Mouse (Mus musculus) forebrain, embryonic 15.5 days (tissue): Measurements from ENCODE around the gene Gucy2e. TPM values are rescaled to one million over a fixed set of nuclear protein-coding genes. Genes with fewer than 3 reads are reported as not detected.
A peak's percentile ranks its signal among the peaks of the same experiment; 100 is the strongest.

Experiments used
- ATAC-seq: fragments of 200-750 bp; cut with Nextera tagmentation; replicated peaks from 2 replicates; pipeline ENCODE4 v1.8.0; 2017; ENCODE audit warnings: mild to moderate bottlenecking, moderate TSS enrichment, moderate library complexity
- H3K27ac ChIP-seq: fragments of 300-500 bp; sonication (generic); replicated peaks from 2 replicates; pipeline ENCODE4 v1.5.1; 2015; ENCODE audit warnings: mild to moderate bottlenecking, inconsistent platforms
- H3K27me3 ChIP-seq: fragments of 300-500 bp; sonication (generic); 2 replicates; pipeline ENCODE4 v1.6.1; 2015; ENCODE audit warnings: inconsistent platforms
- H3K36me3 ChIP-seq: fragments of 300-500 bp; sonication (generic); 2 replicates; pipeline ENCODE4 v1.6.1; 2015; ENCODE audit warnings: mild to moderate bottlenecking, inconsistent platforms
- H3K4me1 ChIP-seq: fragments of 300-500 bp; sonication (generic); 2 replicates; pipeline ENCODE4 v1.6.1; 2015; ENCODE audit warnings: inconsistent platforms
- H3K4me2 ChIP-seq: fragments of 300-500 bp; sonication (generic); replicated peaks from 2 replicates; pipeline ENCODE4 v1.6.1; 2015; ENCODE audit warnings: mild to moderate bottlenecking, inconsistent platforms
- H3K4me3 ChIP-seq: fragments of 300-500 bp; sonication (generic); 2 replicates; pipeline ENCODE4 v1.5.1; 2015; ENCODE audit warnings: mild to moderate bottlenecking, inconsistent platforms
- H3K9ac ChIP-seq: fragments of 300-500 bp; sonication (generic); replicated peaks from 2 replicates; pipeline ENCODE4 v1.6.1; 2015; ENCODE audit warnings: mild to moderate bottlenecking, inconsistent platforms
- H3K9me3 ChIP-seq: fragments of 300-500 bp; sonication (generic); 2 replicates; pipeline ENCODE4 v1.6.1; 2016; ENCODE audit warnings: inconsistent platforms
- WGBS: fragments of 180-500 bp; shearing (Covaris S2); methylation state at CpG from one replicate; pipeline ENCODE4 v1.1.7; 2015; ENCODE audit warnings: mixed read lengths; 5-methylcytosine and 5-hydroxymethylcytosine counted together
- polyA plus RNA-seq: library from polyadenylated mRNA; unstranded; fragments of >200 nt; fragmentation: Nextera tagmentation; extraction: Ambion mirVana; gene quantifications from 2 replicates; pipeline ENCODE4 v1.2.1, GENCODE M21; 2015

The Gucy2e gene
- 0.47 and 0.52 TPM in 2 replicates for polyA plus RNA-seq

- H3K4me3 ChIP-seq: peak within 1 kb of the TSS; percentile 57
- no peaks in the 10 kb centered on the region for H3K9me3 ChIP-seq
- peaks cover 23% of the 10 kb centered on the region for H3K27me3 ChIP-seq
- H3K4me1 ChIP-seq: peaks cover 22% of the 10 kb centered on the region
- ATAC-seq: no peak
- H3K27ac ChIP-seq: peak within 1 kb of the TSS; percentile 81
- H3K4me2 ChIP-seq: peak within 1 kb of the TSS; percentile 87
- H3K9ac ChIP-seq: peak within 1 kb of the TSS; percentile 61
- 12% methylated on average over 13 of the region's 13 CpGs for WGBS
- H3K36me3 ChIP-seq: no peaks in the 10 kb centered on the region
Observed at GRCm38 (mm10) chr11:69236926-69237260, at the start of gene Gucy2e. Gene Gucy2e, minus strand, starts transcription at chr11:69237036.

DNA sequence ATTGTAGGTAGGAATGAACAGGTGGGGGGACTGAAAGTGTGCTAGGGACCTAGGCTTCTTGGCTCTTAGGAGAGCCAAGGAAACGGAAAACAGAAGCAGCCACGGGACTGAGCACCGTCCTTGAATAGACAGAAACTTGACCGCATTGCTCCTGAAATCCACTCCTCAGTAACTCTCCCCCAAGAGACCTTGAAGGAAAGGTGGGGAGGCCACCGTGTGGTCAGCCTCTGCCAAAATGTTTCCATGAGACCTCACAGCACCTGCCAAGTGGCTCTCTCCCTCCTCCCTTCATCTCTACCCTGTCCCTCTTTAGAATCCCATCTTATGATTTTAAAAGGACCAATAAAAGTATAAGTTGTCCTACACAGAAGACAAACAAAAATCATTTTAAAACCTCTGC lies 40.4 kb upstream of the Gucy2e start:
- WGBS: 71% methylated on average over 5 of the region's 5 CpGs
- Histone ChIP-seq H3K9me3 (no peaks in the 10 kb centered on the region), H3K36me3 (no peaks in the 10 kb centered on the region), H3K27me3 (no peaks in the 10 kb centered on the region), H3K27ac (no peak overlapping the region), H3K9ac (no peak overlapping the region), H3K4me2 (no peak overlapping the region), H3K4me1 (no peaks in the 10 kb centered on the region), H3K4me3 (no peak overlapping the region)
- ATAC-seq: no peak

- H3K27ac ChIP-seq: no peak overlapping the region
- H3K4me2 ChIP-seq: no peak overlapping the region
- H3K9ac ChIP-seq: no peak overlapping the region
- 76% methylated on average over 2 of the region's 2 CpGs for WGBS
- H3K4me1 ChIP-seq: 0 out of 2 replicates have a peak, but pooled peaks cover 4% of the 10 kb centered on the region
- H3K4me3 ChIP-seq: no peak overlapping the region
- H3K36me3 ChIP-seq: no peaks in the 10 kb centered on the region
- ATAC-seq: no peak
- no peaks in the 10 kb centered on the region for H3K27me3 ChIP-seq
- no peaks in the 10 kb centered on the region for H3K9me3 ChIP-seq
Observed at GRCm38 (mm10) chr11:69276081-69276480, 39.2 kb upstream of the Gucy2e start.

DNA sequence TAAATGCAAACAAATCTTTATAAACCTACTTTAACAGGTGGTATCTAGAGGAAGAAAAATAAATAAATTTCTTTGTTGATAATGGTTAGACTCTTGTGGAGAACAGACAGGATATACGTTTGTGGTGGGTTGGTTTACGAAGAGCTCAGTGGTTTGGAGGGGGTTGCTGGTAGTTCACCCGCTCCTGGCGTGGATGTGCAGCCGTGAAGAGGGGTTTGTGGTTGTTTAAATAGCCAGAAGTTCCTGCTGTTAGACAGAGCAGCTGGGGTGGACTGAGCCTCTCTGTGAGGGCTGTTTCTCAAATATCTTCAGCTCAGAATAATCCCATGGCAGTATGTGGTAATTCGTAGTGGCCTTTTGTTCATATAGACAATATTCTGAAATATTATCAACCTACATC lies 38.8 kb upstream of the Gucy2e start:
- Histone ChIP-seq H3K27ac (no peak overlapping the region), H3K9me3 (no peaks in the 10 kb centered on the region), H3K27me3 (no peaks in the 10 kb centered on the region), H3K9ac (no peak overlapping the region), H3K4me2 (no peak overlapping the region), H3K4me1 (0 out of 2 replicates have a peak, but pooled peaks cover 4% of the 10 kb centered on the region), H3K4me3 (no peak overlapping the region), H3K36me3 (no peaks in the 10 kb centered on the region)
- no peak for ATAC-seq
- 85% methylated on average over 6 of the region's 6 CpGs for WGBS

- Histone ChIP-seq H3K9me3 (no peaks in the 10 kb centered on the region), H3K27ac (no peak overlapping the region), H3K4me1 (0 out of 2 replicates have a peak, but pooled peaks cover 7% of the 10 kb centered on the region), H3K9ac (no peak overlapping the region), H3K4me3 (no peak overlapping the region), H3K36me3 (no peaks in the 10 kb centered on the region), H3K27me3 (no peaks in the 10 kb centered on the region), H3K4me2 (no peak overlapping the region)
- no peak for ATAC-seq
- 41% methylated on average over 16 of the region's 16 CpGs for WGBS
Observed at GRCm38 (mm10) chr11:69272122-69272740, 35.4 kb upstream of the Gucy2e start.

GRCm38 (mm10) chr11:69269575-69269974 lies 32.7 kb upstream of the Gucy2e start:
- H3K27ac ChIP-seq: no peak overlapping the region
- no peaks in the 10 kb centered on the region for H3K27me3 ChIP-seq
- 22% methylated on average over 13 of the region's 13 CpGs for WGBS
- no peaks in the 10 kb centered on the region for H3K36me3 ChIP-seq
- no peak overlapping the region for H3K4me3 ChIP-seq
- H3K4me2 ChIP-seq: no peak overlapping the region
- ATAC-seq: no peak
- H3K4me1 ChIP-seq: peaks cover 21% of the 10 kb centered on the region
- H3K9ac ChIP-seq: 0 out of 2 replicates have a peak overlapping the region, but pooled peaks have one; percentile 3
- no peaks in the 10 kb centered on the region for H3K9me3 ChIP-seq

DNA sequence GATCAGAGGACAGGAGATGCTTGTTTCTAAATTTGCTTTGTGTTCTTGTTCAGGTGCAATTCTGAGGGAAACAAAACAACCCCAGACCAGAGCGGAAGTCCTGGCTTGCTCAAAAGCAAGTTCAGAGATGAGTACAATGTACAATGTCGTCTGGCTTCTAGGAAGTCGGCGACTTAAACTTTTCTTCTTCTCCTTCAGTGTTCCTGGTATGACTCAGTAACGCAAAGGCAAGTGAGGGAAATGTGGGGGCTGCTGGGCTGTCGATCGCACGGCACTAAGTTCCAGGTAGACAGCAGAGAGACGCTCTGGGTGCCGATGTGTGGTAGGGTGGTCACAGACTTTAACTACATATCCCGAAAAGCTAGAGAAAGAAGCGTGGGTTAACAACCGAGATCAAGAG lies 31.3 kb upstream of the Gucy2e start:
- H3K4me1 ChIP-seq: peaks cover 21% of the 10 kb centered on the region
- ATAC-seq: no peak
- no peak overlapping the region for H3K9ac ChIP-seq
- WGBS: 82% methylated on average over 13 of the region's 13 CpGs
- H3K27ac ChIP-seq: no peak overlapping the region
- H3K4me2 ChIP-seq: no peak overlapping the region
- H3K36me3 ChIP-seq: no peaks in the 10 kb centered on the region
- no peaks in the 10 kb centered on the region for H3K27me3 ChIP-seq
- no peaks in the 10 kb centered on the region for H3K9me3 ChIP-seq
- no peak overlapping the region for H3K4me3 ChIP-seq

DNA sequence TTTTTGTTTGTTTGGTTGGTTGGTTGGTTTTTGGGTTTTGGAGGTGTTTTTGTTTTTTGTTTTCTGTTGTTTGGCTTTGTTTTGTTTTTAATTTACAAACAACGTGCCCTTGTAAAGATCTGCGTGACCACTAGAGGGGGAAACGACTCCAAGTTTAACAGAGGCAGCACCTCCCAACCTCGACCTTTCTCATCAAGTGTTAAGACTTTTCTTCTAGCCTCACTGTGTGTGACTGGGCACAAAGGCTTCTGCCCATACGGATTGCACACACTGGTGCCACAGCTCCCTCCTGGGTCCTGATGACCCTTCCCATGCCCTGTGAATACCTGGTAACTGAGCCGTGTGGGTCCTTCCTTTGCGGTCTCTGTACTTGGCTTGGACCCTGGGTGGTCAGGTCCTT lies 30.5 kb upstream of the Gucy2e start:
- H3K4me2 ChIP-seq: no peak overlapping the region
- H3K4me3 ChIP-seq: no peak overlapping the region
- ATAC-seq: no peak
- peaks cover 21% of the 10 kb centered on the region for H3K4me1 ChIP-seq
- H3K27ac ChIP-seq: peak overlapping the region; percentile 38; the same call in 1 of the 2 replicates
- H3K9ac ChIP-seq: no peak overlapping the region
- no peaks in the 10 kb centered on the region for H3K36me3 ChIP-seq
- H3K27me3 ChIP-seq: no peaks in the 10 kb centered on the region
- 27% methylated on average over 7 of the region's 7 CpGs for WGBS
- no peaks in the 10 kb centered on the region for H3K9me3 ChIP-seq

DNA sequence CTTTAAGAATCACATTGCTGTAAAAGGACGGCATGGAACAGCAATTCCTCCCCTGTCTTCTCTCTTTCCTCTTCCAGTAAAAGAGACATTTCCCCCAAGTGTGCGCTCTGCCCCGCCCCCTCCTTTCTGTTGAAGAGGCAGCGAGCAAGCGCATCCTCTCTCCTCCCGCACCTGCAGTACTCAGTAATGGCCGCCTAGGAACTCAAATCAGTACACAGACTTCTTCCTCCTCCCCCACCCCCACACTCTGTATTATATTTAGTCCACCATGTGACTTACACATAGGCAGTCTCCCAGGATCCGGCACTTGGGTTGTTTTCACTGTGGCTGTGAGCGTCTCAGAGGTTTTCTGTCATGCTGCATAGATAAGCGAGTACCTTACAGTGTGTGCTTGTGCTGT lies 29.4 kb upstream of the Gucy2e start:
- WGBS: 16% methylated on average over 10 of the region's 10 CpGs
- H3K4me2 ChIP-seq: peak overlapping the region; percentile 26
- no peaks in the 10 kb centered on the region for H3K36me3 ChIP-seq
- H3K4me1 ChIP-seq: peaks cover 16% of the 10 kb centered on the region
- H3K27ac ChIP-seq: peak overlapping the region; percentile 83
- no peaks in the 10 kb centered on the region for H3K9me3 ChIP-seq
- peak overlapping the region; percentile 10; the same call in 1 of the 2 replicates for H3K4me3 ChIP-seq
- peak; percentile 93 for ATAC-seq
- H3K9ac ChIP-seq: peak overlapping the region; percentile 13; the same call in 1 of the 2 replicates
- no peaks in the 10 kb centered on the region for H3K27me3 ChIP-seq

GRCm38 (mm10) chr11:69265410-69265809 lies 28.6 kb upstream of the Gucy2e start:
- Histone ChIP-seq H3K4me2 (no peak overlapping the region), H3K9ac (no peak overlapping the region), H3K4me3 (no peak overlapping the region), H3K27me3 (no peaks in the 10 kb centered on the region), H3K27ac (peak overlapping the region; percentile 83), H3K36me3 (no peaks in the 10 kb centered on the region), H3K4me1 (peaks cover 16% of the 10 kb centered on the region), H3K9me3 (no peaks in the 10 kb centered on the region)
- ATAC-seq: no peak
- WGBS: 81% methylated on average over 9 of the region's 9 CpGs

- no peaks in the 10 kb centered on the region for H3K27me3 ChIP-seq
- no peak for ATAC-seq
Observed at GRCm38 (mm10) chr11:69264276-69264675, 27.4 kb upstream of the Gucy2e start.

DNA sequence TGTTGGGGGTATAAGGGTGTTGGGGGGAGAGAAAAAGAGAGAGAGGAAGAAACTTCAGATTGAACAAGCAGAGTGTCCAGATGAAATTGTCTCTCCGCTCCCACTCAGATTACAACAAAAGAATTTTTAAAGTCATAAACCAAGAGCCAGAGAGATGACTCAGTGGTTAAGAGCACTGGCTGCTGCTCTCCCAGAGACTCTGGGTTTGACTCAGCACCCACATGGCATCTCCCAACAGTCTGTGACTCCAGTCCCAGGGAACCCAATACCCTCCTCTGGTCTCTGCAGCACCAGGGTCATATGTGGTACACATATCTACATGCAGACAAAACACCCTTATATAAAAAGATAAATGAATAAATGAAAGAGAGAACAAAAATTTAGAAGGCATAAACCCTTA lies 23.3 kb upstream of the Gucy2e start:
- Histone ChIP-seq H3K4me2 (no peak overlapping the region), H3K4me3 (no peak overlapping the region), H3K9ac (no peak overlapping the region), H3K27ac (no peak overlapping the region), H3K4me1 (no peaks in the 10 kb centered on the region), H3K9me3 (no peaks in the 10 kb centered on the region), H3K27me3 (no peaks in the 10 kb centered on the region), H3K36me3 (no peaks in the 10 kb centered on the region)
- ATAC-seq: no peak
- WGBS: 86% methylated on average over 1 of the region's 1 CpGs

More at GRCm38 (mm10) chr11:69264276-69264675, 27.4 kb upstream of the Gucy2e start:
- no peak overlapping the region for H3K9ac ChIP-seq
- H3K4me2 ChIP-seq: no peak overlapping the region
- 71% methylated on average over 2 of the region's 2 CpGs for WGBS
- no peak overlapping the region for H3K4me3 ChIP-seq
- no peak overlapping the region for H3K27ac ChIP-seq
- H3K9me3 ChIP-seq: no peaks in the 10 kb centered on the region
- peaks cover 14% of the 10 kb centered on the region for H3K4me1 ChIP-seq
- H3K36me3 ChIP-seq: no peaks in the 10 kb centered on the region

DNA sequence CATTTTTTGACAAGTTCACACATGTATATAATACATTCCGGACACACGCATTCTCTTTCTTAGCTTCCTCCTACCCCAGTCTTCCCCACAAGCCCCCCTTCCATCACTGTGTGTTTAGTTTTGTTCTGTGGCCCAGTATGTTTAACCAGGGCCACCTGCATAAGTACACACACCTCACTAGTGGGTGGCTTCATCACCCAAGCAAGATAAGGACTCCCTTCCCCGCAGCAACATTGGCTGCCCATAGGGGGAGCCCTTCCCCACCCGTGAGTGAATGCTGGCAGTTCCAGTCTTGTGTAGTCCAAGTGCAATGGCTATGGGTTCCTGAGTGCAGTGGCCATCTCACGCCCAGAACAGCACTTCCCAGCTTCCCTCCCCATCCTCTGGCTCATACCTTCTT lies 21.5 kb upstream of the Gucy2e start:
- Histone ChIP-seq H3K27me3 (no peaks in the 10 kb centered on the region), H3K27ac (no peak overlapping the region), H3K4me3 (no peak overlapping the region), H3K9ac (no peak overlapping the region), H3K4me1 (no peaks in the 10 kb centered on the region), H3K9me3 (no peaks in the 10 kb centered on the region), H3K36me3 (no peaks in the 10 kb centered on the region), H3K4me2 (no peak overlapping the region)
- 58% methylated on average over 5 of the region's 5 CpGs for WGBS
- 0 out of 2 replicates have a peak, but pooled peaks have one; percentile 26 for ATAC-seq
